Mouse (Mus musculus): ENCODE measurements at regions not wholly inside any gene's neighbourhood (a gene's known extent, or its start where the extent isn't known, plus 50 kb on each side); places are given as distances from the start of the nearest gene placed in this dataset.

- TF ChIP-seq CTCF (conservative IDR thresholded peaks at IDR 0.05; ENCODE audit: low read length) (no peak), NANOG (IDR thresholded peaks at IDR 0.05; ENCODE audit: borderline replicate concordance, low read length) (no peak)
These were observed 72.0 kb upstream of the Sulf2 start for GRCm38 (mm10) chr2:166227496-166227895.
